Mouse (Mus musculus): Measurements from ENCODE around the gene Csdc2.

- no peak for TF ChIP-seq CTCF (IDR thresholded peaks at IDR 0.05; ENCODE audit: insufficient read depth, low read length)
- no peak for TF ChIP-seq POLR2A (IDR thresholded peaks at IDR 0.05; ENCODE audit: borderline replicate concordance, extremely low read depth, low read depth, low read length)
Measured at GRCm38 (mm10) chr15:81949076-81949475, 12.5 kb downstream of the Csdc2 start.
